Mouse (Mus musculus) MEL (cell line): ENCODE data around the gene Acot7. TPM values are rescaled to one million over a fixed set of nuclear protein-coding genes. Genes with fewer than 3 reads are reported as not detected.

Experiments used
- DNase-seq: peaks from one replicate; pipeline ENCODE4 v3.0.0; 2011; ENCODE audit warnings: low read depth, low spot score
- H3K27ac ChIP-seq: 2 replicates; pipeline ENCODE4 v1.5.1; 2012; ENCODE audit warnings: low read depth, mild to moderate bottlenecking, control low read depth, low read length, moderate library complexity; ENCODE audit not compliant: control insufficient read depth
- H3K27me3 ChIP-seq, 2 experiments: fragments of 150-350 bp in 1 of 2; sonication (generic) in 1 of 2; 2 replicates each; pipeline ENCODE4 v1.6.1; 2012; ENCODE audit warnings: low read length in 2 of 2, mild to moderate bottlenecking in 2 of 2, improper control_type of control experiment in 1 of 2, moderate library complexity in 1 of 2; ENCODE audit not compliant: insufficient read depth in 2 of 2, control insufficient read depth in 1 of 2
- H3K36me3 ChIP-seq, 2 experiments: 2 replicates each; pipeline ENCODE4 v1.6.1; 2012 to 2014; ENCODE audit warnings: low read length in 2 of 2, improper control_type of control experiment in 1 of 2, inconsistent platforms in 1 of 2, mild to moderate bottlenecking in 1 of 2; ENCODE audit not compliant: insufficient read depth in 2 of 2, control insufficient read depth in 1 of 2
- H3K4me1 ChIP-seq, 2 experiments: fragments of 150-350 bp in 1 of 2; sonication (generic) in 1 of 2; 2 replicates each; pipeline ENCODE4 v1.6.1; 2012; ENCODE audit warnings: low read length in 2 of 2, improper control_type of control experiment in 1 of 2, mild to moderate bottlenecking in 1 of 2; ENCODE audit not compliant: insufficient read depth in 2 of 2, control insufficient read depth in 1 of 2
- H3K4me3 ChIP-seq, 2 experiments: fragments of 150-350 bp in 1 of 2; sonication (generic) in 1 of 2; 2 replicates each; pipeline ENCODE4 v1.5.1; 2012; ENCODE audit warnings: low read depth in 2 of 2, low read length in 2 of 2, mild to moderate bottlenecking in 2 of 2, moderate library complexity in 2 of 2, control low read depth in 1 of 2, improper control_type of control experiment in 1 of 2; ENCODE audit not compliant: control insufficient read depth in 1 of 2, insufficient read depth in 1 of 2
- H3K79me2 ChIP-seq: 2 replicates; pipeline ENCODE4 v1.6.1; 2012; ENCODE audit warnings: mild to moderate bottlenecking, low read length, moderate library complexity; ENCODE audit not compliant: control insufficient read depth, poor library complexity, insufficient read depth
- H3K9ac ChIP-seq: 2 replicates; pipeline ENCODE4 v1.6.1; 2012; ENCODE audit warnings: low read depth, mild to moderate bottlenecking, control low read depth, low read length, moderate library complexity; ENCODE audit not compliant: control insufficient read depth, poor library complexity, severe bottlenecking
- H3K9me3 ChIP-seq: fragments of 150-350 bp; sonication (generic); replicated peaks from 2 replicates; pipeline ENCODE4 v1.6.1; 2012; ENCODE audit warnings: mild to moderate bottlenecking, low read length, improper control_type of control experiment, moderate library complexity; ENCODE audit not compliant: insufficient read depth
- CHD1 ChIP-seq: IDR thresholded peaks from 2 replicates; pipeline ENCODE4 v1.6.1; 2012; ENCODE audit warnings: low read depth, mild to moderate bottlenecking, inconsistent platforms, low read length, improper control_type of control experiment
- CHD2 ChIP-seq: IDR thresholded peaks from 2 replicates; pipeline ENCODE4 v1.6.1; 2011; ENCODE audit warnings: low read length, improper control_type of control experiment
- E2F4 ChIP-seq: IDR thresholded peaks from 2 replicates; pipeline ENCODE4 v1.6.1; 2011; ENCODE audit warnings: low read depth, low read length, improper control_type of control experiment, borderline replicate concordance
- EP300 ChIP-seq, 2 experiments: IDR thresholded peaks; 2 replicates each; pipeline ENCODE4 v1.6.1; 2011; ENCODE audit warnings: improper control_type of control experiment in 2 of 2, low read length in 2 of 2, low read depth in 1 of 2, mild to moderate bottlenecking in 1 of 2
- ETS1 ChIP-seq: IDR thresholded peaks from 2 replicates; pipeline ENCODE4 v1.6.1; 2012; ENCODE audit warnings: low read depth, mild to moderate bottlenecking, inconsistent platforms, low read length, improper control_type of control experiment, moderate library complexity
- GATA1 ChIP-seq: IDR thresholded peaks from 2 replicates; pipeline ENCODE4 v1.6.1; 2011; ENCODE audit warnings: low read depth, low read length, improper control_type of control experiment
- HCFC1 ChIP-seq: IDR thresholded peaks from 2 replicates; pipeline ENCODE4 v1.6.1; 2012; ENCODE audit warnings: low read depth, mild to moderate bottlenecking, inconsistent platforms, low read length, improper control_type of control experiment, moderate library complexity
- JUND ChIP-seq: IDR thresholded peaks from 2 replicates; pipeline ENCODE4 v1.6.1; 2011; ENCODE audit warnings: low read depth, mild to moderate bottlenecking, improper control_type of control experiment, low read length
- KAT2A ChIP-seq: conservative IDR thresholded peaks from 2 replicates; pipeline ENCODE4 v1.6.1; 2012; ENCODE audit warnings: low read depth, low read length, improper control_type of control experiment, inconsistent platforms
- MAFK ChIP-seq: IDR thresholded peaks from 2 replicates; pipeline ENCODE4 v1.6.1; 2011; ENCODE audit warnings: low read depth, mild to moderate bottlenecking, low read length, improper control_type of control experiment, borderline replicate concordance
- MAZ ChIP-seq: IDR thresholded peaks from 2 replicates; pipeline ENCODE4 v1.6.1; 2012; ENCODE audit warnings: low read depth, mild to moderate bottlenecking, inconsistent platforms, low read length, improper control_type of control experiment
- MXI1 ChIP-seq: IDR thresholded peaks from 2 replicates; pipeline ENCODE4 v1.6.1; 2011; ENCODE audit warnings: mild to moderate bottlenecking, low read depth, low read length, improper control_type of control experiment
- MYB ChIP-seq: IDR thresholded peaks from 2 replicates; pipeline ENCODE4 v1.6.1; 2011; ENCODE audit warnings: mild to moderate bottlenecking, low read depth, low read length, improper control_type of control experiment
- MYC ChIP-seq: IDR thresholded peaks from 2 replicates; pipeline ENCODE4 v1.6.1; 2011; ENCODE audit warnings: low read depth, mild to moderate bottlenecking, low read length, improper control_type of control experiment, moderate library complexity
- POLR2A ChIP-seq, 2 experiments: IDR thresholded peaks; 2 replicates each; pipeline ENCODE4 v1.6.1; 2011 to 2012; ENCODE audit warnings: low read length in 2 of 2, mild to moderate bottlenecking in 2 of 2, control low read depth in 1 of 2, improper control_type of control experiment in 1 of 2, low read depth in 1 of 2, moderate library complexity in 1 of 2; ENCODE audit not compliant: control insufficient read depth in 1 of 2, insufficient read depth in 1 of 2, poor library complexity in 1 of 2
- SMC3 ChIP-seq: IDR thresholded peaks from 2 replicates; pipeline ENCODE4 v1.6.1; 2011; ENCODE audit warnings: low read depth, low read length, improper control_type of control experiment
- TAL1 ChIP-seq: IDR thresholded peaks from 2 replicates; pipeline ENCODE4 v1.6.1; 2012; ENCODE audit warnings: mild to moderate bottlenecking, inconsistent platforms, low read length, moderate library complexity, mixed read lengths
- USF1 ChIP-seq: IDR thresholded peaks from 2 replicates; pipeline ENCODE4 v1.6.1; 2014; ENCODE audit warnings: low read depth, mild to moderate bottlenecking, inconsistent platforms, low read length, improper control_type of control experiment, moderate library complexity
- USF2 ChIP-seq, 2 experiments: IDR thresholded peaks; 2 replicates each; pipeline ENCODE4 v1.6.1; 2011 to 2012; ENCODE audit warnings: improper control_type of control experiment in 2 of 2, low read length in 2 of 2, borderline replicate concordance in 1 of 2, inconsistent platforms in 1 of 2, low read depth in 1 of 2, mild to moderate bottlenecking in 1 of 2; ENCODE audit not compliant: insufficient read depth in 1 of 2
- ZMIZ1 ChIP-seq: IDR thresholded peaks from 2 replicates; pipeline ENCODE4 v1.6.1; 2012; ENCODE audit warnings: low read depth, mild to moderate bottlenecking, inconsistent platforms, low read length, improper control_type of control experiment, moderate library complexity
- ZNF384 ChIP-seq: IDR thresholded peaks from 2 replicates; pipeline ENCODE4 v1.6.1; 2012; ENCODE audit warnings: low read depth, mild to moderate bottlenecking, inconsistent platforms, low read length, improper control_type of control experiment
- polyA plus RNA-seq, 2 experiments: library from polyadenylated mRNA; stranded (reverse) in 1 of 2; unstranded in 1 of 2; fragments of >175 nt in 1 of 2; fragments of >200 nt in 1 of 2; gene quantifications; 2 replicates each; pipeline versions ENCODE4 v1.2.1 to v1.2.4; 2012; ENCODE audit warnings: low replicate concordance in 2 of 2, low read depth in 1 of 2; ENCODE audit not compliant: insufficient read length in 2 of 2, insufficient read depth in 1 of 2, missing spikeins in 1 of 2
- total RNA-seq: library from RNA; depleted of rRNA; stranded (reverse); fragments of 300-350 nt; gene quantifications from 2 replicates; pipeline ENCODE4 v1.2.3, GENCODE M21; 2012

The Acot7 gene
- total and polyA plus RNA-seq, 3 experiments: 92.7 to 127 TPM; not detected in 1

- TF ChIP-seq ETS1 (peak; percentile 65; the same call in 1 of the 2 replicates), MAFK (no peak)
Measured at GRCm38 (mm10) chr4:152295916-152296315, 118.0 kb downstream of the Acot7 start (continued).

GRCm38 (mm10) chr4:152296371-152296770 is 118.4 kb downstream of the Acot7 start:
- Histone ChIP-seq H3K4me1 (peaks cover 4 to 14% of the 10 kb centered on the region in 2 experiments; a peak in 3 of 4 replicates), H3K27ac (peak overlapping the region; percentile 88), H3K36me3 (peaks cover 0 to 8% of the 10 kb centered on the region in 2 experiments; a peak in 1 of 4 replicates), H3K9me3 (no peaks in the 10 kb centered on the region), H3K27me3 (no peaks in the 10 kb centered on the region), H3K4me3 (peak overlapping the region; percentile 63 to 72), H3K9ac (peak overlapping the region; percentile 72), H3K79me2 (peaks cover 20% of the 10 kb centered on the region)
- no peak for DNase-seq
- no peak for TF ChIP-seq USF2 (IDR thresholded peaks at IDR 0.05; ENCODE audit: borderline replicate concordance in 1 of 2, insufficient read depth in 1 of 2, low read depth in 1 of 2, low read length in 2 of 2)
- TF ChIP-seq E2F4: no peak
- no peak; the same call in 1 of the 2 replicates for TF ChIP-seq MAZ
- peak; percentile 25; the same call in 1 of the 2 replicates for TF ChIP-seq MXI1
- no peak for TF ChIP-seq POLR2A (IDR thresholded peaks at IDR 0.05; ENCODE audit: control insufficient read depth in 1 of 2, insufficient read depth in 1 of 2, low read depth in 1 of 2, low read length in 2 of 2, poor library complexity in 1 of 2)
- TF ChIP-seq SMC3: no peak
- peak; percentile 95; the same call in 1 of the 2 replicates for TF ChIP-seq CHD1
- no peak for TF ChIP-seq ZNF384
- 0 out of 2 replicates have a peak, but pooled peaks have one; percentile 1 for TF ChIP-seq MYC
- TF ChIP-seq TAL1: no peak
- no peak for TF ChIP-seq GATA1
- no peak for TF ChIP-seq JUND
- no peak for TF ChIP-seq USF1
- TF ChIP-seq ZMIZ1: no peak
- TF ChIP-seq MYB: no peak
- peak; percentile 18; the same call in 1 of the 2 replicates for TF ChIP-seq HCFC1
- TF ChIP-seq KAT2A: 0 out of 2 replicates have a peak, but pooled peaks have one; percentile 9
- TF ChIP-seq EP300 (IDR thresholded peaks at IDR 0.05; ENCODE audit: low read depth in 1 of 2, low read length in 2 of 2): no peak
- TF ChIP-seq CHD2: no peak
